Mouse (Mus musculus) stomach, embryonic 15.5 days (tissue): ENCODE measurements around the gene Usp2. TPM values are rescaled to one million over a fixed set of nuclear protein-coding genes. Genes with fewer than 3 reads are reported as not detected.
A peak's percentile ranks its signal among the peaks of the same experiment; 100 is the strongest.

Experiments used
- ATAC-seq: fragments of 200-750 bp; cut with Nextera tagmentation; 2 replicates; pipeline ENCODE4 v1.8.0; 2017; ENCODE audit warnings: low read depth, moderate number of reproducible peaks, moderate TSS enrichment; ENCODE audit not compliant: insufficient read depth, low FRiP score
- H3K27ac ChIP-seq: fragments of 300-500 bp; sonication (generic); 2 replicates; pipeline ENCODE4 v1.5.1; 2015; ENCODE audit warnings: mild to moderate bottlenecking, inconsistent platforms
- H3K27me3 ChIP-seq: fragments of 300-500 bp; sonication (generic); replicated peaks from 2 replicates; pipeline ENCODE4 v1.6.1; 2015; ENCODE audit warnings: inconsistent platforms
- H3K36me3 ChIP-seq: fragments of 300-500 bp; sonication (generic); 2 replicates; pipeline ENCODE4 v1.6.1; 2015; ENCODE audit warnings: inconsistent platforms
- H3K4me1 ChIP-seq: fragments of 300-500 bp; sonication (generic); 2 replicates; pipeline ENCODE4 v1.6.1; 2015; ENCODE audit warnings: inconsistent platforms
- H3K4me2 ChIP-seq: fragments of 300-500 bp; sonication (generic); 2 replicates; pipeline ENCODE4 v1.6.1; 2015; ENCODE audit warnings: mild to moderate bottlenecking, inconsistent platforms
- H3K4me3 ChIP-seq: fragments of 300-500 bp; sonication (generic); replicated peaks from 2 replicates; pipeline ENCODE4 v1.5.1; 2015; ENCODE audit warnings: inconsistent platforms
- H3K9ac ChIP-seq: fragments of 300-500 bp; sonication (generic); 2 replicates; pipeline ENCODE4 v1.6.1; 2015; ENCODE audit warnings: inconsistent platforms
- H3K9me3 ChIP-seq: fragments of 300-500 bp; sonication (generic); 2 replicates; pipeline ENCODE4 v1.6.1; 2016; ENCODE audit warnings: inconsistent platforms
- WGBS: fragments of 180-500 bp; shearing (Covaris S2); methylation state at CpG from one replicate; pipeline ENCODE4 v1.1.7; 2015; 5-methylcytosine and 5-hydroxymethylcytosine counted together
- polyA plus RNA-seq: library from polyadenylated mRNA; unstranded; fragments of >200 nt; fragmentation: Nextera tagmentation; extraction: Ambion mirVana; gene quantifications from 2 replicates; pipeline ENCODE4 v1.2.1, GENCODE M21; 2015

The Usp2 gene
- 12.0 and 12.9 TPM in 2 replicates for polyA plus RNA-seq

DNA sequence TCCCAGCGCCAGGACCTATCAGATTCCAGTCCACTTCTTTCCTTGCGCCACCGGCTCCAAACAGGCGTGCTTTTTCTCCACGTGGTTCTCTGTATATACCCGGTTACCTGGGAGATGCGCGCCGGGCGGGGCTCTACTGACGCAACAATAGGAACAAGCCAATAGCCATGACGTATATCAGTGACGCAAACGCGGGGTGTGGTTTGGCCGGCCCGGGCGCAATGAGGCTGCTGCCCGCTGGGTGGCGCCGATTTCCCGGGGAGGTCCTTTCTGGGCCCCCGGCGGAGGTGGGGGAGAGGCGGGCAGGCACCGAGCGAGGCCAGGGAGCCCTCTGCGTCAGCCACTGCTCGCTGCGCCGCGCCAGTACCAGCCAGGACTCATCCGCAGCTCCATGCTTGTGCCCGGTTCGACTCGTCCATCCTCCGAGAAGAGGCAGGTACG is at the start of gene Usp2:
Usp2 (plus strand) TSS at position 237 of the 441 bp plus-strand sequence.
- peak; percentile 98 for ATAC-seq
- no peak within 1 kb of the TSS for H3K27ac ChIP-seq
- H3K9ac ChIP-seq = peak within 1 kb of the TSS; percentile 11
- H3K4me2 ChIP-seq = peak within 1 kb of the TSS; percentile 85
- peaks cover 14% of the 10 kb centered on the region for H3K4me1 ChIP-seq
- peak within 1 kb of the TSS; percentile 39 for H3K4me3 ChIP-seq
- H3K36me3 ChIP-seq = no peaks in the 10 kb centered on the region
- WGBS = under 1% methylated on average over 38 of the region's 38 CpGs
- H3K27me3 ChIP-seq = no peaks in the 10 kb centered on the region
- H3K9me3 ChIP-seq = no peaks in the 10 kb centered on the region

DNA sequence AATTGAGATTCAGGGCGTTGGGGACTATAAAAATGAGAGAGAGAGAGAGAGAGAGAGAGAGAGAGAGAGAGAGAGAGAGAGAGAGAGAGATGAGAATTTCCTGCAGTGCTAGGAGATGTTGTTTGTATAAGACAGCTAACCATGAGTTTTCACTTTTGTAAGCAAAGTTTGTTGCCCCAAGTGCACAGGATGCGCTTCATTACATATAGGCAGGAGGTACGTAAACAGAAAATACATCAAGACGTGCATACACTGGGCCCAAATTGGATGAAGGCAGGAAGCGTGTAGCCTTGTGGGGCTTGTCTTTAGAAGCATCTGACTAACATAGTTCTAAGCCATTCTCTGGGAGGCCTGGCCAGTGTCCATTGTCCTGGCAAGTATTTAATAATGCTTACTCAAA is 49.0 kb upstream of the Usp2 start:
- H3K4me2 ChIP-seq = no peak overlapping the region
- 68% methylated on average over 5 of the region's 5 CpGs for WGBS
- ATAC-seq = no peak
- no peak overlapping the region for H3K4me3 ChIP-seq
- no peaks in the 10 kb centered on the region for H3K36me3 ChIP-seq
- no peaks in the 10 kb centered on the region for H3K27me3 ChIP-seq
- H3K4me1 ChIP-seq = no peaks in the 10 kb centered on the region
- H3K27ac ChIP-seq = no peak overlapping the region
- no peaks in the 10 kb centered on the region for H3K9me3 ChIP-seq
- no peak overlapping the region for H3K9ac ChIP-seq

DNA sequence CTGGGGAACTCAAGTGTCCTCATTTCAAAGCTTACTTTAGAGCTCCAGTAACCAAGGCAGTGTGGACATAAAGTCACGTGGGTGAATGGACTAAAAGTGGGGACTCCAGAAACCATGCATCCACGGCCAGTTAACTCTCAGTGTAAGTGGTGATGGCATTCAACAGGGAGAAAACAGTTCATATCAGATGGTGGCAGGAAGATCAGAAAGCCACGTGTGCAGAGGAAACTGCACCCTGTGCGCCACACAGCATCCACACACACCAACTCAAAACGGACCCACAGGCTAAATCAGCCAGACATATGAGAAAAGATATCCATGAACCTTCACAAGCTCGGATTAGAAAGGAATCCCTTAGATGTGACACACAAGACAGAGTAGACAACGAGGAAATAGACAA is 46.8 kb upstream of the Usp2 start:
- Histone ChIP-seq H3K36me3 (no peaks in the 10 kb centered on the region), H3K9ac (no peak overlapping the region), H3K27ac (no peak overlapping the region), H3K9me3 (no peaks in the 10 kb centered on the region), H3K27me3 (no peaks in the 10 kb centered on the region), H3K4me3 (no peak overlapping the region), H3K4me1 (no peaks in the 10 kb centered on the region), H3K4me2 (no peak overlapping the region)
- WGBS = 77% methylated on average over 7 of the region's 7 CpGs
- no peak for ATAC-seq

DNA sequence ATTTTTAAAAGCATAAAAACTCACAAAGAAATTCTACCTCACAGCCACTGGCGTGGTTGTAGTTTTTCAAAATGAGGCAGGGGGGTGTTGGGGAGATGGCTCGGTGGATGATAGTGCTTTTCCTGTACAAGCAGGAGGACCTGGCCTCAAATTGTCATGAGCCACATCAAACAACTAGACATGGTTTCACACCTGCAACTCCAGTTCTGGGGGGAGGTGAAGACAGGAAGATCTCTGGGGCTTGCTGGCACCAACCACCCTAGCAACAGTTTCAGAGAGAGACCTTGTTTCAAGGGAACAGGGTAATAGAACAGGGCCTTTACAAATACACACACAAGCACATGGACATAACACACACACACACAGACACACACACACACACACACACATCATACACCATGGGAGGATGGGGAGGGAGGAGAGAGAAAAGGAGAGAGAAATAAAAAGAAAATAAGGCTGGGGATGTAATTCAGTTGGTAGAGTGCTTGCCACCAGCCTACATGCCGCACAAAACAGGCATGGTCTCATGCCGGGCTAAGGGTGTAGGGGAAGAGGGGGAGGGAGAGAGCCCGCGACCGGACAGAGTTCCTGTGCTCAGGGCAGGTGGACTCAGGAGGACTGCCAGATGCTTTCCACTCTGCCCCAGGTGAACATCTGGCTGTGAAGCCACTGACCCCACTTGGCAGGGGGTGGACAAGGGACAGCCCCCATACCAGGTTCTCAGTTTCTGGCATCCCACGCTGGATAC is 44.5 kb upstream of the Usp2 start:
- Histone ChIP-seq H3K36me3 (no peaks in the 10 kb centered on the region), H3K27me3 (no peaks in the 10 kb centered on the region), H3K9me3 (no peaks in the 10 kb centered on the region), H3K27ac (no peak overlapping the region), H3K4me2 (no peak overlapping the region), H3K9ac (no peak overlapping the region), H3K4me1 (no peaks in the 10 kb centered on the region), H3K4me3 (no peak overlapping the region)
- ATAC-seq = no peak
- WGBS = 68% methylated on average over 8 of the region's 8 CpGs

DNA sequence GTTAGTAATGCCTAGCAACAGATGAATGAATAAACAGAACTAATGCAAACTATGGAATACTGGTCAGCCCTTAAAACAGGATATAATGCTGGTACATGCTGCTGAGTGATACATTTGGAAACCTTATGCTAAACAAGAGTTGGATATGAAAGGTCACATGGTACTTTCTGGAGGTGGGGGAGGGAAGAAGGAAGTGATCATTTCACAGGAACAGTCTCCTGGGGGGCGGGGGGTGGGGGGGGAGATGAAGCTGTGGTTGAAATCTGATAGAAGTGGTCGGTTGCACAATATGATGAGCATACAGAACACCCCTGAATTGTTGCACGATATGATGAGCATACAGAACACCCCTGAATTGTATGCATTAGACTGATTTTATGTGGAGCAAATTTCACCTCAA is 42.7 kb upstream of the Usp2 start:
- Histone ChIP-seq H3K36me3 (no peaks in the 10 kb centered on the region), H3K9me3 (no peaks in the 10 kb centered on the region), H3K4me2 (no peak overlapping the region), H3K4me1 (no peaks in the 10 kb centered on the region), H3K27me3 (no peaks in the 10 kb centered on the region), H3K27ac (no peak overlapping the region), H3K9ac (no peak overlapping the region), H3K4me3 (no peak overlapping the region)
- 76% methylated on average over 3 of the region's 3 CpGs for WGBS
- no peak for ATAC-seq

DNA sequence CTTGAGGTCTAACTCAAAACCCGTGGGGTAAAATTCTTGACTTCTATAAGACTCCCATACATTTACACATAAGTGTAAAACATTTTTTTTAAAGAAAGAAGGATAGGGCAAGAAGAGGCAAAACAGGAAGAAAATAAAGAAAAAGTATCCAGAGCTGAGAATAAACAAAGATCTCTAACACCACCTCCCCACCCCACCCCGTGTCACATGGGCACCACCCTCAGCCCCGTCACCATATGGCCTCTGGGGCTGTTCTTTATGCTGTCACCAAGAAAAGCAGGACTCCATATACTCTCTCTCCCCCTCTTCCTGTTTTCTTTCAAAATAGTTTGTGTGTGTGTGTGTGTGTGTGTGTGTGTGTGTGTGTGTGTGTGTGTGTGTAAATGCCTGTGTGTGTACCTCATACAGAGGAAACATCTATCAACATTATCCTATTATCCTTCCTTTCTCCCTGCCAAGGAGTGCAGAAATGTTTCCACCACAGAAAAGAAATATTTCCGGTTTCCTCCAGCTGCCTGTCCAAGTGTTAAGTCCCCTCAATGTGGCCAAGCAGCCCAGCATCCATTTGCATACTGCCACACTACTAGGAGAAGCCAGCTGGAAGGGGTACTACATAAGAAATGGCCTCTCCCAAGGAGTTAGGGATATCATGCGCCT is 37.1 kb upstream of the Usp2 start:
- WGBS = 41% methylated on average over 5 of the region's 5 CpGs
- no peak; the same call in 1 of the 2 replicates for ATAC-seq

DNA sequence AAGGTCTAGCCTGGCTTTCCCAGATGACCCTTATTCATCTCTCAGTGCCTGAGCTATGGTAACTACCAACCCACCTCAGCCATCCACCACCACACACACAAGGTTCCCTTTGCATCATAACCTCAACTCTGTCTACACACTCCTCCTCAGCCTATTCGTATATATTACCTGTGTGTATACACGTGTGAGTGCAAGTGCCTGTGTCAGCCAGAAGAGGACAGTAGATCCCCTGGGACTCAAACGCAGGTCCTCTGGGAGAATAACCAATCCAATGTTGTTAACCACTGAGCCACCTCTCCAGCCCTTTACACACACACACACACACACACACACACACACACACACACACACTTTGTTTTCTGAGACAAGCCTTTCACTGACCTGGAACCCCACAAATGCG is 36.2 kb upstream of the Usp2 start:
- Histone ChIP-seq H3K4me1 (no peaks in the 10 kb centered on the region), H3K4me2 (no peak overlapping the region), H3K27me3 (no peaks in the 10 kb centered on the region), H3K27ac (no peak overlapping the region), H3K4me3 (no peak overlapping the region), H3K9me3 (no peaks in the 10 kb centered on the region), H3K9ac (no peak overlapping the region), H3K36me3 (no peaks in the 10 kb centered on the region)
- 91% methylated on average over 4 of the region's 4 CpGs for WGBS
- no peak for ATAC-seq

More for the DNA sequence above, 37.1 kb upstream of the Usp2 start:
- no peak overlapping the region for H3K4me3 ChIP-seq
- H3K9ac ChIP-seq = no peak overlapping the region
- H3K27ac ChIP-seq = no peak overlapping the region
- no peaks in the 10 kb centered on the region for H3K4me1 ChIP-seq
- no peak overlapping the region for H3K4me2 ChIP-seq
- H3K36me3 ChIP-seq = no peaks in the 10 kb centered on the region
- no peaks in the 10 kb centered on the region for H3K9me3 ChIP-seq
- H3K27me3 ChIP-seq = no peaks in the 10 kb centered on the region

DNA sequence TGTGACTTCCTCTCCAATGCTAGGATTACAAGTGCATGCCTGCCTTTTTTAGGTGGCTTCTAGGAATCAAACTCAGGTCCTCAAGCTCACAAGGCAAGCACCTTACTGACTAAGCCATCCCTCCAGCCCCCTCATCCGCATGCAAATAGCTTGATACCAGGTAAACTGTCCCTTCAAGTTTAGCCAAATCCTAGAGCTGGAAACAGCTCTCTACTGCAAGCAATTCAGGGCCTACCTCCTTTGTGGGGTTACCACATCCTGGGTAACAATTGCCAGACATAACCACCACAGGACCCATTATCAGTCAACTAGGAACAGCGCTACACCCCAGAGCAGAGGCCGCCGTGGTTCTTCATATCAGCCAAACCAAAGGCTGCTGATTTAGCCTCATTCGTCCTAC is 35.7 kb upstream of the Usp2 start:
- no peak overlapping the region for H3K9ac ChIP-seq
- no peaks in the 10 kb centered on the region for H3K4me1 ChIP-seq
- no peaks in the 10 kb centered on the region for H3K9me3 ChIP-seq
- no peak overlapping the region for H3K27ac ChIP-seq
- H3K4me2 ChIP-seq = no peak overlapping the region
- no peaks in the 10 kb centered on the region for H3K27me3 ChIP-seq
- H3K36me3 ChIP-seq = no peaks in the 10 kb centered on the region
- H3K4me3 ChIP-seq = no peak overlapping the region
- ATAC-seq = no peak
- WGBS = 81% methylated on average over 5 of the region's 5 CpGs

DNA sequence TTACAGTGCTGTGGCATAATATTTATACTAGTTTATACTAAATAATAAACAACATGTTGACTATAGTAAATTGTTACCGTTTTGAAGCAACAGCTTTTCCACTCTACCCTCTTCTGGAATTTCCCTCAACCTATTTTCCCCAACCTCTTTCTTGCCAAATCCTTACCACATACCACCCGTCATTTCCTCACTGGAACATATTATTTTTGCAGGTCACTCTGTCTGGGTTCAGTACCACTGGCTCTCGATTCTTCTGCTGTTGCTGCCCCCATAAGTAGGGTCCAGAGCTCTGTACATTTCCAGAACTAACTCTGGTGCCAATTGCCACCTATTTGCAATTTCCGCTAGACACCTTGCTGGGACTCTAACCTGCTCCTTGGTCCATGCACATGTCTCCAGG is 34.9 kb upstream of the Usp2 start:
- H3K4me2 ChIP-seq = no peak overlapping the region
- WGBS = 75% methylated on average over 4 of the region's 4 CpGs
- H3K9me3 ChIP-seq = no peaks in the 10 kb centered on the region

DNA sequence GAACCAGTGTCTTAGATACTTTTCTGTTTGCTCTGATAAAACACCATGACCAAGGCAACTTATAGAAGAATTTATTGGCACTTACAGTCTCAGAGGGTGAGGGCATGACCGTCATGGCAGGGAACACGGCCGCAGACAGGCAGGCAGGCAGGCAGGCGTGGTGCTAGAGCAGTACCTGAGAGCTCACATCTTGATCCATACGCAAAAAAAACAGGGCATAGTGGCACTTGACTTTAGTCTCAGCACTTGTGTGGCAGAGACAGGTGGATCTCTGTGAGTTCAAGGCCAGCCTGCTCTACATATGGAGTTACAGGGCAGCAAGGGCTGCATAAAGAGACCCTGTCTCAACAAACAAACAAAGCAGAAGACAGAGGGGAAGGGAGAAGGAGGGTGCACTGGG is 33.5 kb upstream of the Usp2 start:
- no peak overlapping the region for H3K27ac ChIP-seq
- H3K4me2 ChIP-seq = no peak overlapping the region
- no peaks in the 10 kb centered on the region for H3K36me3 ChIP-seq
- WGBS = 93% methylated on average over 5 of the region's 5 CpGs
- H3K4me1 ChIP-seq = no peaks in the 10 kb centered on the region
- no peaks in the 10 kb centered on the region for H3K27me3 ChIP-seq
- ATAC-seq = no peak
- no peaks in the 10 kb centered on the region for H3K9me3 ChIP-seq
- no peak overlapping the region for H3K9ac ChIP-seq
- no peak overlapping the region for H3K4me3 ChIP-seq

More for the DNA sequence above, 34.9 kb upstream of the Usp2 start:
- Histone ChIP-seq H3K4me1 (no peaks in the 10 kb centered on the region), H3K9ac (no peak overlapping the region), H3K27me3 (no peaks in the 10 kb centered on the region), H3K27ac (no peak overlapping the region), H3K4me3 (no peak overlapping the region), H3K36me3 (no peaks in the 10 kb centered on the region)
- ATAC-seq = no peak

DNA sequence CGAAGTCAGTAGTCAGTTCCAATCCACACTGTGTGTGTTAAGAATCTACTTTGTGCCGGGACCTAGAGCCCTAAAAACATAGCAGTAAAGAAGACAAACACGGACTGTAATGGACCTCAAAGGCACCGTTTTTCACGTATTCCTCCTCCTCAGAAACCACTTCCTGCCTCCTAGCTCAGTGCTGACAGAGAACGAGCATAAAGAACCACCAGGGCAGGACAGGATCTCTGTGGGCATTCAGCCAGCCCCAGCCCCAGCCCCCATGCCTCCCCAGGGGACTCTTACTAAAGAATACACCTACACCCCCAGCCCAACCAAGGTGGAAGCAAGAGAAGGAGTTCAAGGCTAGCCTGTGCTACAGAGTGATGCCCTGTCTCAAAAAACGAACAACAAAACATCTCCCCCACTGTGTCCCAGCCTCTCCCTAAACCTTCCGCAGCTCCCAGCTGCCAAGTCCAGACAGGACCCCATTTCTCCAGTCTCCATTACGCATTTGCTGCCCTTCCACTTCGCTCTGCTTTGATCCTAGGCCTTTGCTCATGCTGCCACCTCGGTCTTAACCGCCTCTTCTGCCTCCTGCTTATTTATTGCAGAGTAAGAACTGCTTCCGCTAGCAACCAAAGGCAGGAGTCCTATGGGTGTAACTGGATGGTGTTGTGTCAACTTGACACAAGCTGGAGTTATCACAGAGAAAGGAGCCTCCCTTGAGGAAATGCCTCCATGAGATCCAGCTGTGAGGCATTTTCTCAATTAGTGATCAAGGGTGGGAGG is 32.7 kb upstream of the Usp2 start:
- WGBS = 60% methylated on average over 13 of the region's 13 CpGs
- H3K27ac ChIP-seq = no peak overlapping the region
- H3K36me3 ChIP-seq = no peaks in the 10 kb centered on the region
- H3K4me1 ChIP-seq = no peaks in the 10 kb centered on the region
- H3K9me3 ChIP-seq = no peaks in the 10 kb centered on the region
- H3K9ac ChIP-seq = no peak overlapping the region
- H3K27me3 ChIP-seq = no peaks in the 10 kb centered on the region
- no peak overlapping the region for H3K4me3 ChIP-seq
- H3K4me2 ChIP-seq = no peak overlapping the region
- no peak for ATAC-seq

DNA sequence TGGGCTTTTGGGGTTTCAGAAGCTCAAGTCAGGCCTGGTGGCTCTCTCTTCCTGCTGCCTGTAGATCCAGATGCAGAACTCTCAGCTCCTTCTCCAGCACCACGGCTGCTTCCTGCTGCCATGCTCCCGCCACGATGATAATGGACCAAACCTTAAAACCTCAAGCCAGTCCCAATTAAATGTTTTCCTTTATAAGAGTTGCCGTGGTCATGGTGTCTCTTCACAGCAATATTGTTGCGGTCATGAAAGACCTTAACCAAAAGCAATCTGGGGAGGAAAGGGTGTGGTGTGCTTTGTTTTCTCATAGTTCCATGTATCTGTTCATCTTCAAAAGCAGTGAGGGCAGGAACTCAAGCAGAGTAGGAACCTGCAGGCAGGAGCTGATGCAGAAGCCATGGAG is 29.7 kb upstream of the Usp2 start:
- Histone ChIP-seq H3K4me1 (no peaks in the 10 kb centered on the region), H3K9me3 (no peaks in the 10 kb centered on the region), H3K4me3 (no peak overlapping the region), H3K9ac (no peak overlapping the region), H3K27me3 (peaks cover 3% of the 10 kb centered on the region; the same call in 1 of the 2 replicates), H3K4me2 (no peak overlapping the region), H3K36me3 (no peaks in the 10 kb centered on the region), H3K27ac (no peak overlapping the region)
- no peak for ATAC-seq
- WGBS = 93% methylated on average over 5 of the region's 5 CpGs
